Mouse (Mus musculus): ENCODE measurements around the gene Dennd5b.
A peak's percentile ranks its signal among the peaks of the same experiment; 100 is the strongest.
"Not testable (repeated sequence)": the region's sequence is repeated elsewhere in the genome, so short reads cannot be mapped to it uniquely, and the experiment has no call there.

Dennd5b gene

DNA sequence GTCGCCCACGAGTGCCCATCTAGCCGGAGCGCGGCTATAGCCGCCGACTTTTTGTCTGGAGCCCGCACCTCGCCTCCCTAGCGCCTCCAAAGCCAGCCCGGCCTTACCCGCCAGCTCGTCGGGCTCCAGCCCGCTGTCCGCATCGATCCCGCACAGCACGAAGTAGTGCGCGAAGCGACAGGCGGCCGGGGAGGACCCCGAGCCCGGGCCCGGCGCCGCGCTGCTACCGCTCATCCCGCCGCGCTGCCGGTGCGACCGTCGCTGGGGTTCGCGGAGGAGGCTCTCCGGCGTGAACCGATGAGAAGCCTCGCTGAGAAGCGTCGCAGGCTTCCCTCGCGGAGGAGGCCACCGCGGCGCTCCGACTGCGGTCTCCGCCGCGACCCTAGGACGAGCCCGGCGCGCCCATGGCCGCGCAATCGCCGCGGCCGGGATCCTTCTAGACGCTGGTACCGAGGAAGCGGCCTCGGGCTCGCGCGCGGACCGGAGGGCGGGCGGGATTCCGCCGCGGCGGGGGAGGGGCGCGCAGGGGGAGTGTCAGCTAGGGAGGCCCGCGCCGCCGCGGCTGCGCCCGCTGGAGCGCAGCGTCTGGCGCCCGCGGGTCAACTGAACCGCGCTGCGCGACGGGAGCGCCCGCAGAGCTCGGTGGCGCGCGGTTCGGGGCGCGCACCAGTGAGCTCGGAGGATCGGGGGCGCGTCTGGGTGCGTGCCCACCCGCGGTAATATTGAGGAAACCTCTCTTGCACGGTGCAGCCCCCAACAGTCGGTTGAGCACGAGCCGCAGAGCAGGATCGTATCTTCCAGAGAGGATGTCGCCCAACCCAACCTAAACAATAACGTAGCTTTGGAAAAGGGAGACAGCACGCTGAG is at the start of gene Dennd5b:
TSS of gene Dennd5b (minus strand) at position 605 of the 867 bp plus-strand sequence.
- no peak for DNase-seq (ENCODE audit: low spot score)

DNA sequence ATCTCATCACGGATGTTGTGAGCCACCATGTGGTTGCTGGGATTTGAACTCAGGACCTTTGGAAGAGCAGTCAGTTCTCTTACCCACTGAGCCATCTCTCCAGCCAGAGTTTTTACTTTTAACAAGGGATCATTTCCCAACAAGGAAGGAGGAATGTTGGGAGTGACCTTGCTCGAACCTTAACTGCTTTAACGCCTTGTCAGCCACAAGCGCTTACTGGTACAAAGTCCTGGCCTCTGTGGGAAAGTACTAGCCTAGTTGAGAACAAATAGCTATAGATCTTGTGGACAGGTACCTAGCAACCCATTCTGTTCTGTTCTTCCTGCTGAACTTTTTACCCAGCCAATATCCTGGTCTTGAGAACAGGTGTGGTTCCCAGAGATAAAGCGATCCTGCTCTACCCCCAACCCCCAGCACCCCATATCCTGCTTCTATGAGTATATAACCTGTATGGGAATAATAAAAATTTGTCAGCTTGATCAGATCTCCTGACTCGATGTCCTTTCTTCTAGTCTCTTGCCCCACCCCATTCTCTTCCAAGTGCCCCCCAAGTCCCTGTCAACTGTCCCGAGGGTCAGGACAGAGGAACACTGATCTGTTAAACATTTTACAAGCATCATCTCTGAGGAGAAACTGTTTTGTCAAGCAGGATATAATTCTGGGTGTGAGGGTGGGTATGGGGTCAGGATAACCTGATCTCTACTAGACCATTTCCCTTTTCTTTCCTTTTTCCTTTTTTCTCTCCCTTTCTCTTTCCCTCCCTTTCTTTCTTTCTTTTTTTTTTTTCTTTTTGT is 47.2 kb upstream of the Dennd5b start:
- no peak for DNase-seq (ENCODE audit: low spot score)

DNA sequence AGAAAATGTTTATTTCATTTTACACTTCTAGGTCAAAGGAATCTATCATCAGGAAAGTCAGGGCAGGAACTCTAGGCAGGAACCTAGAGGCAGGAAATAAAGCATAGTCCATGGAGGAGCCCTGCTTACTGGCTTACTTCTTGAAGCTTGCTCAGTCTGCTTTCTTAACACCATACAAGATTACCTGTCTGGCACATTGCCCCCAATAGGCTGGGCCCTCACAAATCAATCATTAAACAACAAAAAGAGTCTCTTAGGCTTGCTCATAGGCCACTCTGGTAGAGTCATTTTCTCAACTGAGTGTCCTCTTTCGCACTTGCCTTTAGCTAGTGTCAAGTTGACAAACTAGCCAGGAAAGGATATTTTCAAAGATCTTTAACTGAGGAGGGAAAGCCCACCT is 43.7 kb upstream of the Dennd5b start:
- no peak for DNase-seq (ENCODE audit: low spot score)

GRCm38 (mm10) chr6:149141393-149142173 is 40.1 kb upstream of the Dennd5b start:
- peak; percentile 88 for DNase-seq (ENCODE audit: low spot score)

GRCm38 (mm10) chr6:149139471-149139870 is 38.0 kb upstream of the Dennd5b start, which contains the start of gene Etfbkmt:
Gene Etfbkmt (plus strand): TSS chr6:149139849.
- DNase-seq (ENCODE audit: low spot score): no peak

DNA sequence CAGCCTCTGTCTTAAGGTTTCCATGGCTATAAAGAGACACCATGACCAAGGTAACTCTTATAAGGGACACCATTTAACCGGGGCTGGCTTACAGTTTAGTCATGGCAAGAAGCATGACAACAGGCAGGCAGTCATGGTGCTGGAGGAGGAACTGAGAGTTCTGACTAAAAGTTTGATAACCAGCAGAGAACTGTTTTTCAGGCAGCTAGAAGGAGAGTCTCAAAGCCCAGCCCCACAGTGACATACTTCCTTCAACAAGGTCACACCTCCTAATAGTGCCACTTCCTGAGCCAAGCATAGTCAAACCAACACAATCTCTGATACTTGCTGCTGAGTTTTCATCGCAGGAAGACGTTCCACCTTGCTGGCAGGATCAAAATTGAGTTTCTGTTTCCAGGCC is 37.5 kb upstream of the Dennd5b start:
- DNase-seq (ENCODE audit: low spot score): no peak

GRCm38 (mm10) chr6:149137936-149138335 is 36.5 kb upstream of the Dennd5b start:
- DNase-seq (ENCODE audit: low spot score): no peak

GRCm38 (mm10) chr6:149135631-149136030 is 34.2 kb upstream of the Dennd5b start:
- DNase-seq (ENCODE audit: low spot score): no peak

DNA sequence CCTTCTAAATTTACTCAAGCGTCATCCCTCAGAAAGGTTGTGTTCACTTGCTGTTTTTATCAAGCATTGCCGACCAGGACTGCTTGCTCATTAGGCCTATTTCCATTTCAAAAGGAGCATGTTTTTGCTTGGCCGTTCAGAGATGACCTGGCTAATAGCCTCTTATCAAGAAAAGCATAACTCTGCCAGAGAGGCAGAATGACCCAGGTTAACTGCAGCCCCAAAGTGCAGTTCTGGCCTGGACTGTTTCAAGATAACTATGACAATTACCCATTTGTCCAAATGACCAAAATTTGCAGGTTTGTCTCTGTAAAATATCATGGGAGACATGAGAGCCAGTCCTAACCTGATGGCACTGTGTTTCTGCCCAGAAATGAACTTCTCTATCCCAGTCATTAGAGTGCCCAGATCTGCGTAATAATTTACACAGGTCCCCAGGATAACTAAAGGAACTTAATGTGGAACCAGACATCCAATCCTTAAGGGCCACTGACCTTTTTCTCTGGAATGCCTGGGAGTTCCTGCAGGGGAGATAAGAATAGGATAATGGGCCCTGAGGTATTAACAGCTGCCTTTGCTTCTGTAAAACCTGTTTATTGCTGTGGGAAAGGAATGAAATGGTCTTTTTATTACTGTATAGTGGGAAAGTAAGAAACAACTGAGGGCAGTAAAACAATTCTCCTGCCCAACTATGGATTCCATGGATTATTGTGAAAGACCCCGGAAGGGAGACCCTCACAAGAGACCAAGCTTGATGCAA is 33.1 kb upstream of the Dennd5b start:
- no peak for DNase-seq (ENCODE audit: low spot score)

DNA sequence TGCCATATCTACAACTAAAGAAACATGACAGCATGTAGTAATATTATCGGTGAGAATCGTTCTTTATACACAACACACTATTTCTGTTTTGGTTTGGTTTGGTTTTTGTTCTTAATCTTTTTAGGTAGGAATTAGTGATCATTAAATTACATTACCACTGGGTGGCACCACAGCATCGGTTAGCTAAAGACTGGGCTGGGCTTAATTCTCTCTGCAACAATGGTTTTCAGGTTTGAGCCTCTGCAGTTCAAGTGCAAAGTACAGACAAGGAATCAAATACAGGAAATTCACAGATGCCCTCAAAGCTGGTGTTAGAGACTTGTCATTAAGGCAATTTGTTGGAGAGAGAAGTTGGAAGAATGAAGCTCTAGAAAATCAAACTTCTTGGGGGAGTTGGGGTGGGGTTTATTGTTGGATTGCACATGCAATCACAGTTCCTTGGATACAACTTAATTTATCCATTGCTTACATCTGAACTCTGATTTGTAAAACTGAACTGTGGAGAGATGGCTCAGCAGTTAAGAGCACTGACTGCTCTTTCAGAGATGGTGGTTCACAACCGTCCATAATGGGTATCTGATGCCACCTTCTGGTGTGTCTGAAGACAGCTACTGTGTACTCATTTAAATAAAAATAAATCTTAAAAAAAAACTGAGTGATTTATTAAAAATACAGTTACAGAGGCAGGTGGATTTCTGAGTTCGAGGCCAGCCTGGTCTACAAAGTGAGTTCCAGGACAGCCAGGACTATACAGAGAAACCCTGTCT is 31.0 kb upstream of the Dennd5b start:
- DNase-seq (ENCODE audit: low spot score): peak; percentile 62

DNA sequence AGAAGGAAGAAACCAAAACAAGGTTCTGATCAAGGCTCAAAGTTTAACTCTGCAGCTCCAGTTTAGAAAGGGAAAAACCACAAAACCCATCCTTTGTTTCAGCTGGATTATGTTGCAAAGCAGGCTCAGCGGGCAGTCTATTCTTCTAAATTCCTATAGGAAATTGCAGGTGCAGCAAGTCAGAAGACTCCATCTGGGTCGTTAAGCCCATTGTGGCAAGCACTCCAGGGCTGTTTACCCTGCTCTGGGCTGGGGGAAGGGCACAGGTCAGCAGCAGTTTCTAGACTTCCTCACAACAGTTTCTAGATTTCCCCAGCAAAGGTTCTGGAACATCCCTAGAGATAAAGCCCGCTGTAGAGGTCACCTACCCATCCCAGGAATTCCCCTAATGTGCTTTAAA is 29.6 kb upstream of the Dennd5b start:
- DNase-seq (ENCODE audit: low spot score): no peak

DNA sequence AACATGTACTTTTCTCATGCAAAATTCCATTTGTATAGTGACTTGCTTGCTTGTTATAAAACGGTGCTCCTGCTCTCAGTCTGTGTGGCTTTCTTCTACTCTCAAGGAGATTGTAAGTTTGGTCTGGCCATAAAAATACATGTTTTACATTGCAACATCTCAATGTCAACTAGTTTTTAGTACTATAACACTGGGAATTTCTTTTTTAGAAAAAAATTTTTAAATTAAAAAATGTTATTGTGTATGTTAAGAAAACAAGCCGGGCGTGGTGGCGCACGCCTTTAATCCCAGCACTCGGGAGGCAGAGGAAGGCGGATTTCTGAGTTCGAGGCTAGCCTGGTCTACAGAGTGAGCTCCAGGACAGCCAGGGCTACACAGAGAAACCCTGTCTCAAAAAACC is 28.4 kb upstream of the Dennd5b start, which contains the start of gene Gm10203:
TSS of gene Gm10203 (plus strand) at position 301 of the 400 bp plus-strand sequence.
- not testable (repeated sequence) for DNase-seq (ENCODE audit: low spot score)

GRCm38 (mm10) chr6:149126675-149127074 is 25.2 kb upstream of the Dennd5b start:
- DNase-seq (ENCODE audit: low spot score): peak; percentile 53

- DNase-seq (ENCODE audit: low spot score): no peak
These were observed 21.6 kb upstream of the Dennd5b start for GRCm38 (mm10) chr6:149123042-149123441.

DNA sequence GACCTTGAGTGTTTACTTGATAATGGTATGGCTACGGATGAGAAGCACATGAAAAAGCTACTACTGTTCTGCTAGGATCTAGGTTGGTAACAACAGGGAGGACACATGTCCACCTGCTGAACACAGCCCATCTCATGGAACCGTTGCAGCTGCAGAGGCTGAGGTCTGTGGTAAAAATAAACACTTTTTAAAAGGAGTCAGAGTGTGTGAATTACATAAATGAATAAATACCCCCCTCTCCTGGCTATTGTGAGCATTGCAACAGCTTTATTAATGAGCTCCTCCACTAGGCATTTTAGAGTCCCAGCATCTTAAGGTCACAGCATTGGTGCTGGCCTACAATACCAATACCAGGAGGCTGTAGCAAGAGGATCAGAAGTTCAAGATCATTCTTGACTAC is 18.4 kb upstream of the Dennd5b start:
- peak; percentile 50 for DNase-seq (ENCODE audit: low spot score)

- no peak for DNase-seq (ENCODE audit: low spot score)
These were observed 17.5 kb upstream of the Dennd5b start for GRCm38 (mm10) chr6:149118935-149119334.

- DNase-seq (ENCODE audit: low spot score): no peak
These were observed 15.5 kb upstream of the Dennd5b start for GRCm38 (mm10) chr6:149116992-149117391.

DNA sequence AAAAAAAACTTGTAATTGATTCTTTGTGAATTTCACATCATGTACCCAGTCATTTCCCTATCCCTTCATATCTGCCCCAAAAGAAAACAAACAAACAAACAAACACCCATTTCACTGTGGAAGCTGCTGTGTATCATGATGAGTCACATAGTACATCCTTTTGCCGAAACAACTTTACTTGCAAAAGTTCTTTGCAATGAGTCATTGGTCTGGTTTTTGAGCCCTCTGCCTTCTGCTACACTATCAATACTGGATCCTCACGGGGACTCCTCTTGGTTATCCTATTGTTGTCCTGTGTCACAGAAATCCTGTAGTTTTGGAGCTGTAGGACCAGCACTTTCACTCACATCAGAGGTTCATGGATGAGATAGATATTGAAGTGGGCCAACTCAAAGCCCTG is 7.4 kb upstream of the Dennd5b start:
- no peak for DNase-seq (ENCODE audit: low spot score)

DNA sequence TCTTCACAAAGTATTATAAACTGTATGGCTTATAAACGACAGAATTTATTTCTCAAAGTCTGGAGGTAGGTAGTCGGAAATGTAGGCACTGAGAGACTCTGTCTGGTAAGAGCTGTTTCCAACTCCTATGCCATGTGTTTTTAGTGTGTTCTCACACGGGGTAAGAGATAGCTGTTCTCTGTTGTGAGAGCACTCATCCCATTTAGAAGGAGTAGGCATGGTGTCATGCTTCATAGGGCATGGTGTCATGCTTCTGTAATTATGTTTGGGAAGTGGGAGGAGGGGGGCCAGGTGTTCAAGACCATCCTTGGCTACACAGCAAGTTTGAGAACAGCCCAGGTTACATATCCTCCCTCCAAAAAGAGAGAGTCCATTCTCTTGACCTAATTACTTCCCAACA is 6.1 kb upstream of the Dennd5b start:
- no peak for DNase-seq (ENCODE audit: low spot score)

DNA sequence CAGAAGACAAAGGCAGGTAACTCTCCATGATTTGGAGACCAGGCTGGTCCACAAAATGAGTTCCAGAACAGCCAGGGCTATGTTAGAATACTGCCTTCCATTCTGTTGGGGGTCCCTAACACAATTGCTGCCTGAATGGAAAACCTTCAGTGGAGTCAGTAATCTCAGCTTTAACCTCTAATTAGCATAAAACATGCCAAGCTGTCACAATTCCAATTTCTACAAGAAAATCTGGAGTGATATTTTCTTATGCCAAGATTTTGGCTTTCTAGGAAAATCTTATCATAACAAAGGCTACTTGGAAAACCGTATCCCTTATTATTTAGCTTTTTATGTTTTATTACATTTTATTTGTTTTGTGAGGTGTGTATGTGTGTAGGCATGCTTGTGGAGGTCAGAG is 2.0 kb upstream of the Dennd5b start:
- no peak for DNase-seq (ENCODE audit: low spot score)

DNA sequence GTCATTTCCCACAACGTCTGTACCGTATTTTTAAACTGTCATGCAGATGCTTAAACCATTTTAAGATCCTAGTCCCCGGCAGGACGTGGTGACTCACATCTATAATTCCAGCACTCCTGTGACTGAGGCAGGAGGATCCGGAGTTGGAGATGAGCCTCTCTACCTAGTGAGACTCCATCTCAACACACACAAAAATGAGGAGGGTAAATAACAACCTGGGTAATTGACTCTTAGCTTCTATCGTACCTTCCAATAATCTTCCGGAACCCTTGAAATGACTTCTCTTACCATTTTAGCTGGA is 413 bp upstream of the Dennd5b start:
- DNase-seq (ENCODE audit: low spot score): no peak
